Mouse (Mus musculus) midbrain, embryonic 12.5 days (tissue): Measurements from ENCODE around the gene Strn4. TPM values are rescaled to one million over a fixed set of nuclear protein-coding genes. Genes with fewer than 3 reads are reported as not detected.

Source experiments
- ATAC-seq: fragments of 200-750 bp; cut with Nextera tagmentation; 2 replicates; pipeline ENCODE4 v1.8.0; 2017; ENCODE audit warnings: low read depth, moderate TSS enrichment, moderate library complexity; ENCODE audit not compliant: low FRiP score
- H3K27ac ChIP-seq: fragments of 300-500 bp; sonication (generic); replicated peaks from 2 replicates; pipeline ENCODE4 v1.5.1; 2016; ENCODE audit warnings: mild to moderate bottlenecking
- H3K27me3 ChIP-seq: fragments of 300-500 bp; sonication (generic); 2 replicates; pipeline ENCODE4 v1.6.1; 2016; ENCODE audit warnings: mild to moderate bottlenecking
- H3K36me3 ChIP-seq: fragments of 300-500 bp; sonication (generic); 2 replicates; pipeline ENCODE4 v1.6.1; 2016
- H3K4me1 ChIP-seq: fragments of 300-500 bp; sonication (generic); 2 replicates; pipeline ENCODE4 v1.6.1; 2016
- H3K4me2 ChIP-seq: fragments of 300-500 bp; sonication (generic); replicated peaks from 2 replicates; pipeline ENCODE4 v1.6.1; 2016; ENCODE audit warnings: mild to moderate bottlenecking, moderate library complexity
- H3K4me3 ChIP-seq: fragments of 300-500 bp; sonication (generic); 2 replicates; pipeline ENCODE4 v1.5.1; 2016; ENCODE audit warnings: mild to moderate bottlenecking
- H3K9ac ChIP-seq: fragments of 300-500 bp; sonication (generic); replicated peaks from 2 replicates; pipeline ENCODE4 v1.6.1; 2016; ENCODE audit warnings: mild to moderate bottlenecking, moderate library complexity
- H3K9me3 ChIP-seq: fragments of 300-500 bp; sonication (generic); 2 replicates; pipeline ENCODE4 v1.6.1; 2016; ENCODE audit warnings: mild to moderate bottlenecking
- WGBS: fragments of 180-500 bp; shearing (Covaris S2); methylation state at CpG from one replicate; pipeline ENCODE4 v1.1.7; 2016; 5-methylcytosine and 5-hydroxymethylcytosine counted together
- polyA plus RNA-seq: library from polyadenylated mRNA; unstranded; fragments of >200 nt; fragmentation: Nextera tagmentation; extraction: Ambion mirVana; gene quantifications from 2 replicates; pipeline ENCODE4 v1.2.1, GENCODE M21; 2016

Strn4 gene
- polyA plus RNA-seq, 1 experiment from 2014 or later = 191 TPM

- Histone ChIP-seq H3K9ac (peak overlapping the region; percentile 37; the same call in 1 of the 2 replicates), H3K9me3 (no peaks in the 10 kb centered on the region), H3K36me3 (peaks cover 32% of the 10 kb centered on the region), H3K4me2 (peak overlapping the region; percentile 12), H3K27ac (no peak overlapping the region), H3K4me3 (peak overlapping the region; percentile 9; the same call in 1 of the 2 replicates), H3K27me3 (peaks cover 3% of the 10 kb centered on the region; the same call in 1 of the 2 replicates), H3K4me1 (peaks cover 30% of the 10 kb centered on the region)
- 45% methylated on average over 14 of the region's 14 CpGs for WGBS
- no peak for ATAC-seq
These were observed 29.6 kb downstream of the Strn4 start for GRCm38 (mm10) chr7:16845072-16845819.

- H3K4me3 ChIP-seq = 0 out of 2 replicates have a peak overlapping the region, but pooled peaks have one; percentile 9
- H3K9me3 ChIP-seq = no peaks in the 10 kb centered on the region
- peaks cover 3% of the 10 kb centered on the region; the same call in 1 of the 2 replicates for H3K27me3 ChIP-seq
- H3K4me1 ChIP-seq = peaks cover 30% of the 10 kb centered on the region
- WGBS = 36% methylated on average over 10 of the region's 10 CpGs
- H3K9ac ChIP-seq = 0 out of 2 replicates have a peak overlapping the region, but pooled peaks have one; percentile 37
- peaks cover 32% of the 10 kb centered on the region for H3K36me3 ChIP-seq
- ATAC-seq = no peak
- peak overlapping the region; percentile 12 for H3K4me2 ChIP-seq
- H3K27ac ChIP-seq = no peak overlapping the region; the same call in 1 of the 2 replicates
These were observed 30.1 kb downstream of the Strn4 start for GRCm38 (mm10) chr7:16845820-16846167.

GRCm38 (mm10) chr7:16846775-16847174 lies 31.1 kb downstream of the Strn4 start:
- H3K27ac ChIP-seq = no peak overlapping the region
- no peak overlapping the region for H3K4me3 ChIP-seq
- no peak for ATAC-seq
- H3K27me3 ChIP-seq = peaks cover 3% of the 10 kb centered on the region; the same call in 1 of the 2 replicates
- H3K9ac ChIP-seq = no peak overlapping the region
- no peak overlapping the region for H3K4me2 ChIP-seq
- H3K9me3 ChIP-seq = no peaks in the 10 kb centered on the region
- H3K36me3 ChIP-seq = peaks cover 27% of the 10 kb centered on the region
- WGBS = 97% methylated on average over 5 of the region's 5 CpGs
- peaks cover 30% of the 10 kb centered on the region for H3K4me1 ChIP-seq

- peaks cover 3% of the 10 kb centered on the region; the same call in 1 of the 2 replicates for H3K27me3 ChIP-seq
- H3K4me2 ChIP-seq = no peak overlapping the region
- H3K9me3 ChIP-seq = no peaks in the 10 kb centered on the region
- no peak overlapping the region for H3K9ac ChIP-seq
- peaks cover 24% of the 10 kb centered on the region for H3K4me1 ChIP-seq
- no peak overlapping the region for H3K27ac ChIP-seq
- 87% methylated on average over 19 of the region's 19 CpGs for WGBS
- H3K4me3 ChIP-seq = no peak overlapping the region
- no peak for ATAC-seq
- peaks cover 33% of the 10 kb centered on the region for H3K36me3 ChIP-seq
These were observed 31.8 kb downstream of the Strn4 start for GRCm38 (mm10) chr7:16847507-16847906.

GRCm38 (mm10) chr7:16848579-16848978 lies 32.9 kb downstream of the Strn4 start:
- no peak for ATAC-seq
- Histone ChIP-seq H3K4me1 (peaks cover 20% of the 10 kb centered on the region), H3K4me3 (no peak overlapping the region), H3K4me2 (no peak overlapping the region), H3K36me3 (peaks cover 41% of the 10 kb centered on the region), H3K9me3 (no peaks in the 10 kb centered on the region), H3K27ac (no peak overlapping the region), H3K27me3 (peaks cover 3% of the 10 kb centered on the region; the same call in 1 of the 2 replicates), H3K9ac (no peak overlapping the region)
- WGBS = 22% methylated on average over 16 of the region's 17 CpGs

- Histone ChIP-seq H3K9me3 (no peaks in the 10 kb centered on the region), H3K27ac (no peak overlapping the region), H3K9ac (no peak overlapping the region), H3K4me3 (no peak overlapping the region), H3K36me3 (peaks cover 69% of the 10 kb centered on the region), H3K27me3 (no peaks in the 10 kb centered on the region), H3K4me2 (no peak overlapping the region), H3K4me1 (no peaks in the 10 kb centered on the region)
- WGBS = 94% methylated on average over 4 of the region's 4 CpGs
- no peak for ATAC-seq
These were observed 35.9 kb downstream of the Strn4 start for GRCm38 (mm10) chr7:16851636-16852035.

- no peak overlapping the region for H3K27ac ChIP-seq
- no peak overlapping the region for H3K4me3 ChIP-seq
- H3K9me3 ChIP-seq = no peaks in the 10 kb centered on the region
- H3K4me1 ChIP-seq = no peaks in the 10 kb centered on the region
- 90% methylated on average over 14 of the region's 14 CpGs for WGBS
- ATAC-seq = no peak
- H3K36me3 ChIP-seq = peaks cover 86% of the 10 kb centered on the region
- H3K4me2 ChIP-seq = no peak overlapping the region
- H3K9ac ChIP-seq = no peak overlapping the region
- H3K27me3 ChIP-seq = no peaks in the 10 kb centered on the region
These were observed 37.7 kb downstream of the Strn4 start for GRCm38 (mm10) chr7:16853302-16853831.

GRCm38 (mm10) chr7:16858336-16858735 lies 42.6 kb downstream of the Strn4 start:
- Histone ChIP-seq H3K36me3 (peaks cover 54% of the 10 kb centered on the region), H3K9ac (no peak overlapping the region), H3K4me1 (no peaks in the 10 kb centered on the region), H3K27me3 (no peaks in the 10 kb centered on the region), H3K4me2 (no peak overlapping the region), H3K9me3 (no peaks in the 10 kb centered on the region), H3K27ac (no peak overlapping the region), H3K4me3 (no peak overlapping the region)
- ATAC-seq = no peak
- WGBS = 18% methylated on average over 17 of the region's 17 CpGs

- no peaks in the 10 kb centered on the region for H3K27me3 ChIP-seq
- no peak overlapping the region for H3K4me3 ChIP-seq
- no peak overlapping the region for H3K27ac ChIP-seq
- H3K9me3 ChIP-seq = no peaks in the 10 kb centered on the region
- ATAC-seq = no peak
- WGBS = 30% methylated on average over 5 of the region's 5 CpGs
- no peaks in the 10 kb centered on the region for H3K4me1 ChIP-seq
- H3K36me3 ChIP-seq = peaks cover 51% of the 10 kb centered on the region
- no peak overlapping the region for H3K9ac ChIP-seq
- no peak overlapping the region for H3K4me2 ChIP-seq
These were observed 44.4 kb downstream of the Strn4 start for GRCm38 (mm10) chr7:16859902-16860651.

GRCm38 (mm10) chr7:16867488-16867887 lies 51.8 kb downstream of the Strn4 start:
- H3K36me3 ChIP-seq = peaks cover 39% of the 10 kb centered on the region
- 92% methylated on average over 3 of the region's 3 CpGs for WGBS
- ATAC-seq = no peak
- H3K4me3 ChIP-seq = no peak overlapping the region
- no peaks in the 10 kb centered on the region for H3K9me3 ChIP-seq
- no peak overlapping the region for H3K9ac ChIP-seq
- peaks cover 7% of the 10 kb centered on the region; the same call in 1 of the 2 replicates for H3K4me1 ChIP-seq
- H3K4me2 ChIP-seq = no peak overlapping the region
- no peaks in the 10 kb centered on the region for H3K27me3 ChIP-seq
- H3K27ac ChIP-seq = no peak overlapping the region

GRCm38 (mm10) chr7:16869497-16869896 lies 53.8 kb downstream of the Strn4 start:
- Histone ChIP-seq H3K4me3 (peak overlapping the region; percentile 25), H3K27me3 (no peaks in the 10 kb centered on the region), H3K4me1 (peaks cover 7% of the 10 kb centered on the region; the same call in 1 of the 2 replicates), H3K27ac (peak overlapping the region; percentile 49; the same call in 1 of the 2 replicates), H3K9ac (no peak overlapping the region), H3K4me2 (peak overlapping the region; percentile 43), H3K9me3 (no peaks in the 10 kb centered on the region), H3K36me3 (peaks cover 31% of the 10 kb centered on the region)
- WGBS = 15% methylated on average over 16 of the region's 16 CpGs
- ATAC-seq = peak; percentile 95

GRCm38 (mm10) chr7:16871600-16871999 lies 55.9 kb downstream of the Strn4 start:
- Histone ChIP-seq H3K36me3 (peaks cover 13% of the 10 kb centered on the region), H3K27me3 (no peaks in the 10 kb centered on the region), H3K27ac (no peak overlapping the region), H3K4me3 (no peak overlapping the region), H3K9ac (no peak overlapping the region), H3K4me2 (no peak overlapping the region), H3K9me3 (no peaks in the 10 kb centered on the region), H3K4me1 (peaks cover 18% of the 10 kb centered on the region)
- no peak for ATAC-seq
- WGBS = 82% methylated on average over 10 of the region's 10 CpGs
